ENCODE assay signal across 8 mouse cellular contexts in the genomic region with DNA sequence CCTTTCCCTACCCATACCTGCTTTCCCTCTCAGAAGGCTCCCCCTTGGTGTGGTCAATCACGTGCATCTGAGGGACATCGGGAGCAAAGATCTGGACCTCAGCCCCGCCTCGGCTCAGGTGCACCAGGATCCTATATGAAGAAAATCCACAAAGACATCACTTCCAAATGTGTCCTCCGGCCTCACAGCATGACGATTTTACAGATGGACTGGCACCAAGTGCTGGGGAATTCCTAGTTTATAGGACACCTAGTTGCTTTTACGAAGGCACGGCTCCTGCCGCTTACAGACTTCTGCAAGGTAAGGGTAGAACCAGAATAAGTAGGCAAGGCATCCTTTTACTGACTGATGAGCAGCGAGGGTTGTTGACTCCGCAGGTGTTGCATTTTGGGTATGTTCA. TPM values are rescaled to one million over a fixed set of nuclear protein-coding genes. Genes with fewer than 3 reads are reported as not detected.
A peak's percentile ranks its signal among the peaks of the same experiment; 100 is the strongest.
DNase-seq lines count a peak whose midpoint lies in the region; ATAC-seq and TF ChIP-seq lines count a peak whose summit lies in the region.

No protein-coding gene starts in this region.

- H3K79me2 ChIP-seq in heart, adult 2 months (replicated peaks; ENCODE audit: control insufficient read depth, insufficient read depth, low read length): no peaks in the 10 kb centered on the region

- TF ChIP-seq POLR2A in heart, adult 2 months (IDR thresholded peaks at IDR 0.05; ENCODE audit: insufficient read depth, low read depth, low read length): no peak

- intact Hi-C loops in heart, adult 2 months (cut with DNase I): no loop called here

- peak overlapping the region; percentile 87 for H3K4me2 ChIP-seq in forebrain, embryonic 14.5 days (ENCODE audit: low read length)
- H3K4me2 ChIP-seq in liver, embryonic 13.5 days: peak overlapping the region; percentile 98

- peaks cover 8% of the 10 kb centered on the region for H3K4me1 ChIP-seq in heart, adult 2 months (ENCODE audit: control insufficient read depth, insufficient read depth, low read length)
- H3K4me1 ChIP-seq in E14TG2a.4 (replicated peaks; ENCODE audit: low read depth, low read length): peaks cover 42% of the 10 kb centered on the region
- peaks cover 5% of the 10 kb centered on the region; the same call in 1 of the 2 replicates for H3K4me1 ChIP-seq in forebrain, embryonic 14.5 days (ENCODE audit: control insufficient read depth, insufficient read depth, low read length)
- peaks cover 29% of the 10 kb centered on the region for H3K4me1 ChIP-seq in liver, embryonic 13.5 days (replicated peaks)

- H3K9ac ChIP-seq in heart, adult 2 months (ENCODE audit: low read depth, low read length): peak overlapping the region; percentile 79
- H3K9ac ChIP-seq in forebrain, embryonic 14.5 days (ENCODE audit: low read length): peak overlapping the region; percentile 84
- H3K9ac ChIP-seq in liver, embryonic 13.5 days: peak overlapping the region; percentile 88

- no peak for TF ChIP-seq CTCF in heart, adult 2 months (IDR thresholded peaks at IDR 0.05)
- TF ChIP-seq CTCF in E14TG2a.4 (conservative IDR thresholded peaks at IDR 0.05; ENCODE audit: low read length): no peak

- DNase-seq in heart, adult 2 months: no peak
- DNase-seq in heart, postnatal 4 days: no peak
- no peak for DNase-seq in forebrain, embryonic 14.5 days (ENCODE audit: low spot score)
- no peak for DNase-seq in liver, embryonic 13.5 days
- no peak for DNase-seq in right cerebral cortex, postnatal 10 days (ENCODE audit: low spot score in 2 of 2)
- DNase-seq in urinary bladder, postnatal 36 days (ENCODE audit: low spot score in 2 of 2): no peak

- TF ChIP-seq EP300 in heart, adult 2 months (IDR thresholded peaks at IDR 0.05; ENCODE audit: insufficient read depth, low read depth, low read length): 0 out of 2 replicates have a peak, but pooled peaks have one; percentile 2

- H3K9me3 ChIP-seq in E14TG2a.4 (ENCODE audit: low read length): no peaks in the 10 kb centered on the region
- no peaks in the 10 kb centered on the region for H3K9me3 ChIP-seq in forebrain, embryonic 14.5 days (replicated peaks; ENCODE audit: control insufficient read depth, low read length)
- no peaks in the 10 kb centered on the region for H3K9me3 ChIP-seq in liver, embryonic 13.5 days (replicated peaks)

- H3K27ac ChIP-seq in heart, adult 2 months: peak overlapping the region; percentile 94
- H3K27ac ChIP-seq in forebrain, embryonic 14.5 days (ENCODE audit: low read depth, low read length): no peak overlapping the region
- H3K27ac ChIP-seq in liver, embryonic 13.5 days: no peak overlapping the region

- 68% methylated on average over 11 of the region's 11 CpGs for WGBS in heart, adult 2 months
- WGBS in forebrain, embryonic 14.5 days: 90% methylated on average over 11 of the region's 11 CpGs
- WGBS in liver, embryonic 13.5 days (ENCODE audit: insufficient replicate concordance): 76% methylated on average over 11 of the region's 11 CpGs

- ATAC-seq in forebrain, embryonic 14.5 days: no peak
- no peak for ATAC-seq in liver, embryonic 13.5 days (ENCODE audit: low read depth)
- ATAC-seq in erythroid progenitor cell, adult 5-6 weeks (replicated peaks; ENCODE audit: low FRiP score, poor library complexity, severe bottlenecking): no peak

- H3K27me3 ChIP-seq in heart, adult 2 months (ENCODE audit: control insufficient read depth, insufficient read depth, low read length): no peaks in the 10 kb centered on the region
- no peaks in the 10 kb centered on the region for H3K27me3 ChIP-seq in E14TG2a.4 (ENCODE audit: insufficient read depth, low read length)
- no peaks in the 10 kb centered on the region for H3K27me3 ChIP-seq in forebrain, embryonic 14.5 days (replicated peaks; ENCODE audit: control insufficient read depth, insufficient read depth, low read length)
- H3K27me3 ChIP-seq in liver, embryonic 13.5 days: no peaks in the 10 kb centered on the region

- peak overlapping the region; percentile 71 for H3K4me3 ChIP-seq in heart, adult 2 months
- peak overlapping the region; percentile 96 for H3K4me3 ChIP-seq in E14TG2a.4 (replicated peaks; ENCODE audit: low read length)
- H3K4me3 ChIP-seq in forebrain, embryonic 14.5 days (ENCODE audit: low read depth, low read length): peak overlapping the region; percentile 84
- peak overlapping the region; percentile 86 for H3K4me3 ChIP-seq in liver, embryonic 13.5 days (replicated peaks)

- H3K36me3 ChIP-seq in heart, adult 2 months (ENCODE audit: control insufficient read depth, insufficient read depth, low read length): no peaks in the 10 kb centered on the region
- peaks cover 85% of the 10 kb centered on the region for H3K36me3 ChIP-seq in E14TG2a.4 (ENCODE audit: insufficient read depth, low read length)
- H3K36me3 ChIP-seq in forebrain, embryonic 14.5 days (ENCODE audit: control insufficient read depth, insufficient read depth, low read length): peaks cover 60% of the 10 kb centered on the region
- peaks cover 70% of the 10 kb centered on the region for H3K36me3 ChIP-seq in liver, embryonic 13.5 days

RNA-seq across cellular contexts. Expression of a gene that starts 0.8 kb away (rescaled TPM):
- total RNA-seq in heart, adult 2 months (2021): 100 to 1,000 TPM; 552 to 639 TPM
- polyA plus RNA-seq in heart, adult 2 months (2012; rRNA removed): 393 and 410 TPM in 2 replicates
- total RNA-seq in heart, postnatal 4 days (2021): 100 to 1,000 TPM; 198 to 215 TPM
- 25.0 and 33.0 TPM in 2 replicates for polyA plus RNA-seq in forebrain, embryonic 14.5 days (2014; fragmentation: Nextera tagmentation; extraction: Ambion mirVana)
- polyA plus RNA-seq in liver, embryonic 13.5 days (2015; fragmentation: Nextera tagmentation; extraction: Ambion mirVana): 17.5 and 18.6 TPM in 2 replicates
- 14.4 and 36.9 TPM in 2 replicates for total RNA-seq in erythroid progenitor cell, adult 5-6 weeks (2015; ENCODE audit: low replicate concordance)
- total RNA-seq in erythroid progenitor cell, adult 5-6 weeks (2017; ENCODE audit: low replicate concordance): 14.1 and 23.9 TPM in 2 replicates

RNA-seq across cellular contexts. Expression of a gene that starts 16.2 kb away (rescaled TPM):
- total RNA-seq in heart, adult 2 months (2021): 10 to 100 TPM; 10.0 to 10.8 TPM
- polyA plus RNA-seq in heart, adult 2 months (2012; rRNA removed): 7.8 and 10.5 TPM in 2 replicates
- 10 to 100 TPM; 10.2 to 11.0 TPM for total RNA-seq in heart, postnatal 4 days (2021)
- 16.4 and 17.8 TPM in 2 replicates for polyA plus RNA-seq in forebrain, embryonic 14.5 days (2014; fragmentation: Nextera tagmentation; extraction: Ambion mirVana)
- polyA plus RNA-seq in liver, embryonic 13.5 days (2015; fragmentation: Nextera tagmentation; extraction: Ambion mirVana): 16.6 and 18.9 TPM in 2 replicates
- 2.5 and 2.9 TPM in 2 replicates for total RNA-seq in erythroid progenitor cell, adult 5-6 weeks (2015; ENCODE audit: low replicate concordance)
- total RNA-seq in erythroid progenitor cell, adult 5-6 weeks (2017; ENCODE audit: low replicate concordance): 7.8 and 10.1 TPM in 2 replicates

Comparison
In these comparisons a context has a peak if more than half of its experiments do, and no peak if none do; other contexts are left out.
1. RNA of a gene that starts 0.8 kb away (total RNA-seq): 552 to 639 TPM in heart, adult 2 months and 198 to 215 TPM in heart, postnatal 4 days; 14.1 to 36.9 TPM in erythroid progenitor cell, adult 5-6 weeks; every median in the first group is over 4 times any median in the second.
2. Peak in every context shown above with its lines, with median percentiles within 50 percentile points of each other: H3K4me3 ChIP-seq and H3K9ac ChIP-seq.